Mouse (Mus musculus) CH12.LX (cell line): ENCODE data around the gene Ddah1. TPM values are rescaled to one million over a fixed set of nuclear protein-coding genes. Genes with fewer than 3 reads are reported as not detected.

Experiments used
- DNase-seq: peaks from one replicate; pipeline ENCODE4 v3.0.0-alpha.2; 2013; ENCODE audit errors: extremely low read depth
- H3K27ac ChIP-seq: 2 replicates; pipeline ENCODE4 v1.5.1; 2012; ENCODE audit warnings: low read depth, mild to moderate bottlenecking, control low read depth, moderate library complexity; ENCODE audit not compliant: insufficient read depth
- H3K27me3 ChIP-seq: replicated peaks from 2 replicates; pipeline ENCODE3; 2012; ENCODE audit warnings: inconsistent platforms
- H3K36me3 ChIP-seq, 2 experiments: replicated peaks in 1 of 2; 2 replicates each; pipeline versions ENCODE3 to v1.6.1; 2012; ENCODE audit warnings: inconsistent platforms in 1 of 2, low read length in 1 of 2, mild to moderate bottlenecking in 1 of 2, mixed read lengths in 1 of 2, moderate library complexity in 1 of 2; ENCODE audit not compliant: control insufficient read depth in 1 of 2, insufficient read depth in 1 of 2
- H3K4me1 ChIP-seq, 2 experiments: 2 replicates each; pipeline ENCODE4 v1.6.1; 2012; ENCODE audit warnings: inconsistent platforms in 1 of 2, moderate library complexity in 1 of 2; ENCODE audit not compliant: insufficient read depth in 2 of 2, control insufficient read depth in 1 of 2
- H3K4me2 ChIP-seq: 2 replicates; pipeline ENCODE4 v1.6.1; 2012; ENCODE audit warnings: low read depth, mild to moderate bottlenecking, control low read depth; ENCODE audit not compliant: poor library complexity, insufficient read depth, severe bottlenecking
- H3K4me3 ChIP-seq, 3 experiments: fragments of 150-350 bp in 1 of 3; sonication (generic) in 1 of 3; replicated peaks in 1 of 3; 2 replicates each; pipeline versions ENCODE3 to v1.5.1; 2011 to 2012; ENCODE audit warnings: low read depth in 2 of 3, low read length in 2 of 3, mild to moderate bottlenecking in 2 of 3, moderate library complexity in 2 of 3, control low read depth in 1 of 3, improper control_type of control experiment in 1 of 3, inconsistent platforms in 1 of 3, mixed read lengths in 1 of 3; ENCODE audit not compliant: poor library complexity in 1 of 3
- H3K79me2 ChIP-seq: replicated peaks from 2 replicates; pipeline ENCODE4 v1.6.1; 2012; ENCODE audit warnings: mild to moderate bottlenecking, moderate library complexity; ENCODE audit not compliant: control insufficient read depth, poor library complexity, insufficient read depth, severe bottlenecking; ENCODE audit errors: extremely low read depth
- H3K9ac ChIP-seq: 2 replicates; pipeline ENCODE4 v1.6.1; 2012; ENCODE audit warnings: low read depth, mild to moderate bottlenecking, control low read depth, moderate library complexity; ENCODE audit not compliant: insufficient read depth
- H3K9me3 ChIP-seq: replicated peaks from 2 replicates; pipeline ENCODE3; 2012; ENCODE audit warnings: low read length, inconsistent platforms, mixed read lengths
- BHLHE40 ChIP-seq: IDR thresholded peaks from 2 replicates; pipeline ENCODE4 v1.6.1; 2011; ENCODE audit warnings: mild to moderate bottlenecking, low read depth, low read length, improper control_type of control experiment
- CHD1 ChIP-seq: IDR thresholded peaks from 2 replicates; pipeline ENCODE4 v1.6.1; 2012; ENCODE audit warnings: low read depth, low read length, improper control_type of control experiment, inconsistent platforms
- CHD2 ChIP-seq: IDR thresholded peaks from 2 replicates; pipeline ENCODE4 v1.6.1; 2011; ENCODE audit warnings: low read length, improper control_type of control experiment
- E2F4 ChIP-seq: IDR thresholded peaks from 2 replicates; pipeline ENCODE4 v1.6.1; 2011; ENCODE audit warnings: low read depth, low read length, improper control_type of control experiment; ENCODE audit not compliant: insufficient replicate concordance
- ELF1 ChIP-seq: IDR thresholded peaks from 2 replicates; pipeline ENCODE4 v1.6.1; 2014; ENCODE audit warnings: low read depth, mild to moderate bottlenecking, inconsistent platforms, low read length, improper control_type of control experiment
- EP300 ChIP-seq: IDR thresholded peaks from 2 replicates; pipeline ENCODE4 v1.6.1; 2011; ENCODE audit warnings: low read length, improper control_type of control experiment
- ETS1 ChIP-seq: conservative IDR thresholded peaks from 2 replicates; pipeline ENCODE4 v1.6.1; 2012; ENCODE audit warnings: low read depth, mild to moderate bottlenecking, inconsistent platforms, low read length, improper control_type of control experiment, moderate library complexity
- JUN ChIP-seq: IDR thresholded peaks from 2 replicates; pipeline ENCODE4 v1.6.1; 2011; ENCODE audit warnings: low read depth, mild to moderate bottlenecking, low read length, improper control_type of control experiment, moderate library complexity; ENCODE audit not compliant: insufficient read depth
- JUND ChIP-seq: conservative IDR thresholded peaks from 2 replicates; pipeline ENCODE4 v1.6.1; 2011; ENCODE audit warnings: low read depth, low read length, improper control_type of control experiment
- KAT2A ChIP-seq: IDR thresholded peaks from 2 replicates; pipeline ENCODE4 v1.6.1; 2012; ENCODE audit warnings: low read length, improper control_type of control experiment, inconsistent platforms; ENCODE audit not compliant: insufficient replicate concordance
- MAFK ChIP-seq: IDR thresholded peaks from 2 replicates; pipeline ENCODE4 v1.6.1; 2011; ENCODE audit warnings: low read length, improper control_type of control experiment; ENCODE audit not compliant: insufficient replicate concordance
- MAX ChIP-seq: IDR thresholded peaks from 2 replicates; pipeline ENCODE4 v1.6.1; 2011; ENCODE audit warnings: low read length, improper control_type of control experiment
- MAZ ChIP-seq: IDR thresholded peaks from 2 replicates; pipeline ENCODE4 v1.6.1; 2012; ENCODE audit warnings: low read depth, mild to moderate bottlenecking, inconsistent platforms, low read length, improper control_type of control experiment, moderate library complexity
- MXI1 ChIP-seq: IDR thresholded peaks from 2 replicates; pipeline ENCODE4 v1.6.1; 2011; ENCODE audit warnings: mild to moderate bottlenecking, low read depth, low read length, improper control_type of control experiment
- MYC ChIP-seq: IDR thresholded peaks from 2 replicates; pipeline ENCODE4 v1.6.1; 2011; ENCODE audit warnings: low read depth, mild to moderate bottlenecking, improper control_type of control experiment, low read length
- NRF1 ChIP-seq: IDR thresholded peaks from 2 replicates; pipeline ENCODE4 v1.6.1; 2014; ENCODE audit warnings: low read depth, mild to moderate bottlenecking, inconsistent platforms, low read length, improper control_type of control experiment, moderate library complexity
- PAX5 ChIP-seq: IDR thresholded peaks from 2 replicates; pipeline ENCODE4 v1.6.1; 2012; ENCODE audit warnings: low read length, inconsistent platforms, mixed read lengths
- POLR2A ChIP-seq: IDR thresholded peaks from 2 replicates; pipeline ENCODE4 v1.6.1; 2011; ENCODE audit warnings: low read depth, mild to moderate bottlenecking, improper control_type of control experiment, low read length
- POLR2AphosphoS2 ChIP-seq: IDR thresholded peaks from 2 replicates; pipeline ENCODE4 v1.6.1; 2011; ENCODE audit warnings: low read depth, low read length, improper control_type of control experiment
- RCOR1 ChIP-seq: conservative IDR thresholded peaks from 2 replicates; pipeline ENCODE4 v1.6.1; 2012; ENCODE audit warnings: low read depth, mild to moderate bottlenecking, inconsistent platforms, low read length, improper control_type of control experiment
- SIN3A ChIP-seq: IDR thresholded peaks from 2 replicates; pipeline ENCODE4 v1.6.1; 2012; ENCODE audit warnings: low read length, improper control_type of control experiment, inconsistent platforms
- SMC3 ChIP-seq: IDR thresholded peaks from 2 replicates; pipeline ENCODE4 v1.6.1; 2011; ENCODE audit warnings: low read depth, low read length, improper control_type of control experiment
- TBP ChIP-seq: conservative IDR thresholded peaks from 2 replicates; pipeline ENCODE4 v1.6.1; 2011; ENCODE audit warnings: low read depth, low read length, improper control_type of control experiment
- TCF12 ChIP-seq: IDR thresholded peaks from 2 replicates; pipeline ENCODE4 v1.6.1; 2014; ENCODE audit warnings: low read depth, mild to moderate bottlenecking, inconsistent platforms, low read length, improper control_type of control experiment
- USF1 ChIP-seq: IDR thresholded peaks from 2 replicates; pipeline ENCODE4 v1.6.1; 2014; ENCODE audit warnings: low read depth, mild to moderate bottlenecking, inconsistent platforms, low read length, improper control_type of control experiment
- USF2 ChIP-seq: conservative IDR thresholded peaks from 2 replicates; pipeline ENCODE4 v1.6.1; 2011; ENCODE audit warnings: low read depth, low read length, improper control_type of control experiment
- ZC3H11A ChIP-seq: IDR thresholded peaks from 2 replicates; pipeline ENCODE4 v1.6.1; 2012; ENCODE audit warnings: low read depth, mild to moderate bottlenecking, inconsistent platforms, low read length, improper control_type of control experiment
- ZKSCAN1 ChIP-seq: IDR thresholded peaks from 2 replicates; pipeline ENCODE4 v1.6.1; 2012; ENCODE audit warnings: low read depth, inconsistent platforms, low read length, improper control_type of control experiment, borderline replicate concordance
- ZNF384 ChIP-seq: IDR thresholded peaks from 2 replicates; pipeline ENCODE4 v1.6.1; 2012; ENCODE audit warnings: low read depth, low read length, improper control_type of control experiment, inconsistent platforms
- dilution Hi-C: fragments of 300-500 bp; cut with MboI; formaldehyde crosslinking; loops from 2 replicates; pipeline ENCODE4 v1.14.3; 2020; ENCODE audit warnings: low sequenced_read_pairs; ENCODE audit not compliant: extremely low pct_unique_long_range_greater_than_20kb, extremely low pct_ligation_motif_present
- in situ Hi-C: fragments of 300-500 bp; cut with MboI; formaldehyde crosslinking; loops from 3 replicates; pipeline ENCODE4 v1.14.3; 2019; ENCODE audit warnings: low sequenced_read_pairs, low pct_ligation_motif_present, low pct_unique_long_range_greater_than_20kb, mixed read lengths
- polyA plus RNA-seq: library from polyadenylated mRNA; unstranded; fragments of >175 nt; gene quantifications from 2 replicates; pipeline ENCODE4 v1.2.1, GENCODE M21; 2012; ENCODE audit warnings: low read depth; ENCODE audit not compliant: insufficient read length
- total RNA-seq, 2 experiments: library from RNA; depleted of rRNA; stranded (reverse); fragments of 300-350 nt in 1 of 2; fragments of >200 nt in 1 of 2; gene quantifications; 2 replicates each; pipeline ENCODE4 v1.2.3; 2012 to 2014

The Ddah1 gene
- total and polyA plus RNA-seq, 3 experiments: not detected

DNA sequence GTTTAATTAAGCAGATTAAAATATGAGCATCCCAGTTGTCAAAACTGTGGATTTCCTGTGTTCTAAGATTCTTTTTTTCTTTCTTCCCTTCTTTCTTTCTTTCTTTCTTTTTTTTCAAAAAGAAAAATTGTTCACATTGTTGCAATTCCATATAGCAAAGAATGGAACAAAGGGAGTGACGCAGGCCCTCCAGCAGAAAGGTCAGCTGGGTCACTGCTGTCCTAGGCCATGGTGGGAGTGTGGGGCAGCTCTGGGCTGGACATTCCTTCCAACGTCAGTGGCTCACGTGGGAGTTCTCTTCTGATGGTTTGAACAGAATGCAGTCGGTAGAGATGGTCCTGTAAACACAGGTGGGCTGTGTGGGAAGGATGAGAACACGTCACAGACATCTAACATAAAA is 16.8 kb downstream of the Ddah1 start:
- Histone ChIP-seq H3K27me3 (no peaks in the 10 kb centered on the region), H3K9ac (no peak overlapping the region), H3K4me1 (no peaks in the 10 kb centered on the region), H3K79me2 (no peaks in the 10 kb centered on the region), H3K4me3 (no peak overlapping the region), H3K9me3 (no peaks in the 10 kb centered on the region), H3K27ac (no peak overlapping the region), H3K36me3 (no peaks in the 10 kb centered on the region), H3K4me2 (no peak overlapping the region)
- no peak for TF ChIP-seq ELF1
- no peak for TF ChIP-seq MYC
- TF ChIP-seq E2F4: no peak
- TF ChIP-seq NRF1: no peak
- no peak for TF ChIP-seq MAX
- no peak for TF ChIP-seq SIN3A
- TF ChIP-seq JUN: no peak
- no peak for TF ChIP-seq CHD1
- TF ChIP-seq RCOR1: no peak
- TF ChIP-seq POLR2AphosphoS2: no peak
- no peak for TF ChIP-seq KAT2A
- no peak for TF ChIP-seq ZNF384
- TF ChIP-seq ZKSCAN1: no peak
- no peak for TF ChIP-seq USF1
- TF ChIP-seq MAFK: no peak
- no peak for TF ChIP-seq CHD2
- no peak for TF ChIP-seq TBP
- TF ChIP-seq BHLHE40: no peak
- TF ChIP-seq TCF12: no peak
- no peak for DNase-seq
- in situ Hi-C loops: no loop called here
- dilution Hi-C loops: no loop called here

DNA sequence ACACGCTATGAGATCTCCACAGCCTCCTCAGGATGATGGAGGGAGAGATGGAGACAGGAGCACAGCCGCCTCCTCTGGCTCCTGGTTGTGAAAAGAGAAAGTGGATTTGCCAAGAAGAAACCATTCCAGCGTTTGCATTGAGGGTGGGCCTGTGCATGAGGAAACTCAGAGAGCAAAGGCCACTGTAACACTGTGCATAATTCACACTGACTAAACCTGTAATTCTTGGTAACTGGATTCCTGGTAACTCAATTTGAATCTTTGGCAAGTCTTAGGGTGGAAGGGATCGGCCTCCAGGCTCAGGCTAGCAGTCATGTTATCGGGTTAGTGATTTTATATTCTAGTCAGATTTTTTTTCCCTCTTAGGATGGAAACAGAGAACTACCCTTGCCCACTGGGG is 17.4 kb downstream of the Ddah1 start:
- Histone ChIP-seq H3K79me2 (no peaks in the 10 kb centered on the region), H3K4me1 (no peaks in the 10 kb centered on the region), H3K27me3 (no peaks in the 10 kb centered on the region), H3K27ac (no peak overlapping the region), H3K36me3 (no peaks in the 10 kb centered on the region), H3K4me2 (no peak overlapping the region), H3K9me3 (no peaks in the 10 kb centered on the region), H3K4me3 (no peak overlapping the region), H3K9ac (no peak overlapping the region)
- in situ Hi-C loops: no loop called here
- TF ChIP-seq CHD2: no peak
- no peak for TF ChIP-seq EP300
- no peak for TF ChIP-seq MAFK
- TF ChIP-seq BHLHE40: no peak
- no peak for TF ChIP-seq ETS1
- TF ChIP-seq PAX5: no peak
- no peak for TF ChIP-seq USF2
- TF ChIP-seq ZC3H11A: no peak
- TF ChIP-seq POLR2A: no peak
- TF ChIP-seq ZNF384: no peak
- TF ChIP-seq MXI1: no peak
- no peak for TF ChIP-seq SMC3
- no peak for TF ChIP-seq MAZ
- no peak for TF ChIP-seq JUND
- no peak for TF ChIP-seq CHD1
- no peak for TF ChIP-seq USF1
- no peak for DNase-seq
- dilution Hi-C loops: no loop called here
